Mouse (Mus musculus) cortical plate, adult 2 months (tissue): ENCODE data around the gene A630076J17Rik.

Experiments used
- CTCF ChIP-seq: fragments of 200-500 bp; IDR thresholded peaks from 2 replicates; pipeline ENCODE4 v1.5.1; 2011; ENCODE audit warnings: mild to moderate bottlenecking, control low read depth, low read length; ENCODE audit not compliant: insufficient read depth; ENCODE audit errors: extremely low read depth
- POLR2A ChIP-seq: fragments of 200-500 bp; IDR thresholded peaks from 2 replicates; pipeline ENCODE4 v1.6.1; 2011; ENCODE audit warnings: mild to moderate bottlenecking, low read length, control low read depth; ENCODE audit not compliant: insufficient read depth; ENCODE audit errors: extremely low read depth

DNA sequence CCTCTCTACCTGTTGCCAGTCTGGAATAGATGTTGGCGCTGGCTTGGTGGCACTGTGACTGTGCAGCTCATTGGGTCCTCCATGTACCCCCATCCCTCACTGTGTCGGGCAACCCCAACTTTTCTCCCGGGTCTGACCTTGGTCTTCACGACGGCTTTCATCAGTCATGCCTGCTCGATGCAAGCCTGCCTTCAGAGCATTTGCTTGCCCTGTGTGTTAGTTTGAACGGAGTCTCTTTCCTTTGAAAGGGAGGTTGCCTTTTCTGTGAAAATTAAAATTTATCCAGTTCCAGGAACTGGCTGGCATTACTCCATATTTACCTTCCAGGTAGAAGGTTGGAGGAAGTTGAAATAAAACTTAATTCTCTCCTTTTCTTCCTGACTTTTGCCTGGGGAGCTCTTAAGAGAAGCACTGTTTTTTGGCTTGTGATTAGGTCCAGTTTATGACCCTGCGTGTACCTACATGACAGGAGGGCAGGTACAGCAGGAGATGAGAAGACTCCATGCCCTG, 8.1 kb downstream of the A630076J17Rik start:
- no peak for TF ChIP-seq POLR2A
- TF ChIP-seq CTCF, result no peak
